Mouse (Mus musculus) heart, adult 2 months (tissue): Measurements from ENCODE around the gene Spint3.

Source experiments
- CTCF ChIP-seq: fragments of 200-600 bp; IDR thresholded peaks from 2 replicates; pipeline ENCODE4 v1.8.1; 2022; ENCODE audit warnings: antibody characterized with exemption, mild to moderate bottlenecking, moderate library complexity
- POLR2A ChIP-seq: fragments of 200-500 bp; IDR thresholded peaks from 2 replicates; pipeline ENCODE4 v1.6.1; 2011; ENCODE audit warnings: mild to moderate bottlenecking, low read depth, low read length, control low read depth; ENCODE audit not compliant: insufficient read depth

DNA sequence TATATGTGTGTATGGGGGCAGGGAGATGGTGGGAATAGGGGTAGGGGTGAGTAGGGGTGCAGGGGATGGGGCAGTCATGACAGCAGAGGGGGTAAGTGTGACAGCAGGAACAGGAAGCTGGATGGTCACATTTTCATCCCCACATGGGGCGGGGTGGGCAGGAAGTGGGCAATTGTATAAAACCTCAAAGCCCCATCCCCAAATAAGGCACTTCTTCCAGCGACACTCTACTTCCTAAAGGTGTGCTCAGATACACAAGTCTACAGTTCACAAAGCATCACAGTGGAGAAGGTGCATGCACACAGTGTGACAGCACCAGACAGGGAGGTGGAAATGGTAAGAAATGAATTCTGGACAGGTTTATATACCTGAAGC, 22.4 kb downstream of the Spint3 start:
- TF ChIP-seq CTCF (no peak), POLR2A (no peak)
